Mouse (Mus musculus) heart, embryonic 13.5 days (tissue): ENCODE results near the gene Dcaf5. TPM values are rescaled to one million over a fixed set of nuclear protein-coding genes. Genes with fewer than 3 reads are reported as not detected.
A peak's percentile ranks its signal among the peaks of the same experiment; 100 is the strongest.
"Not testable (repeated sequence)": the region's sequence is repeated elsewhere in the genome, so short reads cannot be mapped to it uniquely, and the experiment has no call there.

ENCODE experiments used
- ATAC-seq: fragments of 200-750 bp; cut with Nextera tagmentation; 2 replicates; pipeline ENCODE4 v1.8.0; 2017; ENCODE audit warnings: moderate TSS enrichment; ENCODE audit not compliant: insufficient number of reproducible peaks, low FRiP score, low TSS enrichment; ENCODE audit errors: extremely low read depth
- H3K27ac ChIP-seq: fragments of 300-500 bp; sonication (generic); replicated peaks from 2 replicates; pipeline ENCODE4 v1.5.1; 2015; ENCODE audit warnings: moderate library complexity, mild to moderate bottlenecking, inconsistent platforms
- H3K27me3 ChIP-seq: fragments of 300-500 bp; sonication (generic); replicated peaks from 2 replicates; pipeline ENCODE4 v1.6.1; 2015; ENCODE audit warnings: mild to moderate bottlenecking, inconsistent platforms
- H3K36me3 ChIP-seq: fragments of 300-500 bp; sonication (generic); 2 replicates; pipeline ENCODE4 v1.6.1; 2015; ENCODE audit warnings: mild to moderate bottlenecking, inconsistent platforms
- H3K4me1 ChIP-seq: fragments of 300-500 bp; sonication (generic); 2 replicates; pipeline ENCODE4 v1.6.1; 2015; ENCODE audit warnings: inconsistent platforms
- H3K4me2 ChIP-seq: fragments of 300-500 bp; sonication (generic); 2 replicates; pipeline ENCODE4 v1.6.1; 2015; ENCODE audit warnings: inconsistent platforms, mild to moderate bottlenecking, moderate library complexity
- H3K4me3 ChIP-seq: fragments of 300-500 bp; sonication (generic); 2 replicates; pipeline ENCODE4 v1.5.1; 2015; ENCODE audit warnings: moderate library complexity, mild to moderate bottlenecking, inconsistent platforms
- H3K9ac ChIP-seq: fragments of 300-500 bp; sonication (generic); 2 replicates; pipeline ENCODE4 v1.6.1; 2015; ENCODE audit warnings: inconsistent platforms, mild to moderate bottlenecking, moderate library complexity
- H3K9me3 ChIP-seq: fragments of 300-500 bp; sonication (generic); 2 replicates; pipeline ENCODE4 v1.6.1; 2016; ENCODE audit warnings: inconsistent platforms
- WGBS: fragments of 180-500 bp; shearing (Covaris S2); methylation state at CpG from one replicate; pipeline ENCODE4 v1.1.7; 2015; ENCODE audit warnings: mixed read lengths; 5-methylcytosine and 5-hydroxymethylcytosine counted together
- polyA plus RNA-seq: library from polyadenylated mRNA; unstranded; fragments of >200 nt; fragmentation: Nextera tagmentation; extraction: Ambion mirVana; gene quantifications from 2 replicates; pipeline ENCODE4 v1.2.1, GENCODE M21; 2015

Gene Dcaf5
- polyA plus RNA-seq, result 9.2 and 10.6 TPM in 2 replicates

DNA sequence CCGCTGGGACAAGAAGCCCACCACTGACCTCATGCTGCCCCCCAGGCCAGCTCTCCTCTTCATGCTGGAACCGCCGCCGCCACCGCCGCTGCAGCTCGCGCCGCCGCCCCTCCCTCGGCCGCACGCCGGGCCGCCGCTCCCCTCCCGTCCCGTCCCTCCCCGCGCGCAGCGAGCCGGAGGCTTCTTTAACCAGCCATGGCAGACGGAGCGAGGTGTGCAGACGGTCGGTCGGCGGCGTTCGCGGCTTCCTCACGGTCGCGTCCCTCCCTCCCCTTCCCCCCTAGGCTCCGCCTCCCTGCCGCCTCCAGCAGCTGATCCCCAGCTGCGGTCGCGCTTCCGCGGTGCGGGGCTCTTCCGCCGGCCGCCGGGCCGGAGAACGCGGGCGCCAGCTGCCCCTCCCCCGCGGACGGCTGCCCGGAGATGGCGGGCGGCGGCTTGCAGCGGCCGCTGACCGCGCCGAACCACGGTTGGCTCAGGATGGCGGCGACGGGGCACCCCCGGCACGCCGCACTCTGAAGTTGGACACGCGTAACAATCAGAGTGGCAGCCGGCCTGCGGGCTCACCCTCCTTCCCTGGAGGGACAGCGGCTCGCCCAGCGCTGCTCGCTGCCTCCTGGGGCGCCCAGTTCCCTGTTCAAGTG is at the start of gene Dcaf5:
Gene Dcaf5, minus strand, starts transcription at position 266 of the 641 bp plus-strand sequence.
- H3K36me3 ChIP-seq, result 0 out of 2 replicates have a peak, but pooled peaks cover 9% of the 10 kb centered on the region
- H3K27me3 ChIP-seq, result no peaks in the 10 kb centered on the region
- peak within 1 kb of the TSS; percentile 96 for H3K9ac ChIP-seq
- peak; percentile 62 for ATAC-seq
- H3K9me3 ChIP-seq, result no peaks in the 10 kb centered on the region
- under 1% methylated on average over 67 of the region's 79 CpGs for WGBS
- peak within 1 kb of the TSS; percentile 77 for H3K4me2 ChIP-seq
- H3K4me1 ChIP-seq, result peaks cover 17% of the 10 kb centered on the region
- peak within 1 kb of the TSS; percentile 98 for H3K27ac ChIP-seq
- peak within 1 kb of the TSS; percentile 96 for H3K4me3 ChIP-seq

DNA sequence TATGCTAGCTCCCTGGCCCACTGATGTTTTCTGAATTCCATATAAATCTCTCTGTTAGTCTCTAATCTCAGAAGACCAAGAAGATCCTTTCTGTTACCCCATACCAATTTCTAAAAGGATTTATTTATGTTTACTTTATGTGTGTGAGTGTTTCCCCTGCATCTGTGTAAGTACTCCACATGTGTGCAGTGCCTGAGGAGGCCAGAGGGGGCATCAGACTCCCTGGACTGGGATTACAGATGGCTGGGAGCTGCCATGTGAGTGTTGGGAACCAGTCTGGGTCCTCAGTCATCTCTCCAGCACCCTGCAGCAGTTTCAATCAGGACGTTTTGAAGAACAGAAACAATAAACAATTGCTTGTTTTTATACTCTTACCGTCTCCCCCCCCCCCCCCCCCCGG is 47.0 kb upstream of the Dcaf5 start:
- whole genome bisulfite sequencing, result 71% methylated on average over 3 of the region's 3 CpGs

DNA sequence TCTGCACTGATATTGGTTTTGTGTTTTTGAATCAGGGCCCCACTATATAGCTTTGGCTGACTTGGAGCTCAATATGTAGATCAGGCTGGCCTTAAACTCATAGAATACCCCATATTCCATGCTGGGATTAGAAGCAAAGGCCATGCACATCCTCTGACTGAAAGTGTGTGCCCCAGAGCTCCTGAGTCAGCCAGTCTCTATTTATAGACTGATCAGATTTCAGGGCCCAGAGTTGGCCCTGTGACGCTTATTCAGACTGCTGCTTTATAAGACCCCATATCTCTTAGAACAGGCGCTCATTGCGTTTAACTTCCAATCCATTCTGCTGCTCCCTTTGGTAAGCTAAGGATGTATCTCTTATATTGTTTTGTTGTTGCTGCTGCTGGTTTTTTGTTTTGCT is 43.6 kb upstream of the Dcaf5 start:
- 32% methylated on average over 3 of the region's 3 CpGs for WGBS
- 0 out of 2 replicates have a peak overlapping the region, but pooled peaks have one; percentile 32 for H3K27ac ChIP-seq
- no peak for ATAC-seq
- no peaks in the 10 kb centered on the region; the same call in 1 of the 2 replicates for H3K9me3 ChIP-seq
- H3K4me3 ChIP-seq, result no peak overlapping the region
- no peak overlapping the region for H3K4me2 ChIP-seq
- no peaks in the 10 kb centered on the region for H3K27me3 ChIP-seq
- H3K36me3 ChIP-seq, result peaks cover 34% of the 10 kb centered on the region
- H3K9ac ChIP-seq, result 0 out of 2 replicates have a peak overlapping the region, but pooled peaks have one; percentile 28
- H3K4me1 ChIP-seq, result peaks cover 11% of the 10 kb centered on the region

More for the DNA sequence above, 47.0 kb upstream of the Dcaf5 start:
- H3K4me3 ChIP-seq, result no peak overlapping the region
- no peaks in the 10 kb centered on the region for H3K27me3 ChIP-seq
- H3K4me2 ChIP-seq, result no peak overlapping the region
- H3K9me3 ChIP-seq, result no peaks in the 10 kb centered on the region; the same call in 1 of the 2 replicates
- H3K9ac ChIP-seq, result no peak overlapping the region
- peaks cover 11% of the 10 kb centered on the region for H3K4me1 ChIP-seq
- no peak overlapping the region for H3K27ac ChIP-seq
- ATAC-seq, result no peak
- H3K36me3 ChIP-seq, result peaks cover 33% of the 10 kb centered on the region

DNA sequence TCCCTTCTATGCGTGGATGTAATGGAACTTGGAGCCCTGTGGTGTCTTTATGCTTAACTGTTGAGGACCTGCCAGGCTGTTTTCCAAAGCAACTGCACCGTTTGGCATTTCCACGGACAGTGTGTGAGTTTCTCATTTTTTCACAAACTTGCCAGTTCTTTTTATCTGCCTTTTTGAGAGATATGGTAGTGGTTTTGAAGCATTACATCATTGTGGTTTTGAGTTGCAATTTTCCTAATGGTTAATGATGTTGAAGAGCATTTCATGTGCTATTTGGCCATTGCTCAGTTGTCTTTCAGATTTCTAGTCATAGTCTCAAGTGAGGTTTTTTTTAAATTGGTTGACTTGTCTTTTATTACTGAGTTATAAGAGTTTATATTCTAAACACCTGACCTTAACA is 37.3 kb upstream of the Dcaf5 start:
- Histone ChIP-seq H3K9me3 (no peaks in the 10 kb centered on the region), H3K36me3 (0 out of 2 replicates have a peak, but pooled peaks cover 12% of the 10 kb centered on the region), H3K4me2 (no peak overlapping the region), H3K27me3 (no peaks in the 10 kb centered on the region), H3K9ac (no peak overlapping the region), H3K27ac (no peak overlapping the region), H3K4me1 (peaks cover 7% of the 10 kb centered on the region; the same call in 1 of the 2 replicates), H3K4me3 (no peak overlapping the region)
- no peak for ATAC-seq
- WGBS, result 58% methylated on average over 3 of the region's 3 CpGs

DNA sequence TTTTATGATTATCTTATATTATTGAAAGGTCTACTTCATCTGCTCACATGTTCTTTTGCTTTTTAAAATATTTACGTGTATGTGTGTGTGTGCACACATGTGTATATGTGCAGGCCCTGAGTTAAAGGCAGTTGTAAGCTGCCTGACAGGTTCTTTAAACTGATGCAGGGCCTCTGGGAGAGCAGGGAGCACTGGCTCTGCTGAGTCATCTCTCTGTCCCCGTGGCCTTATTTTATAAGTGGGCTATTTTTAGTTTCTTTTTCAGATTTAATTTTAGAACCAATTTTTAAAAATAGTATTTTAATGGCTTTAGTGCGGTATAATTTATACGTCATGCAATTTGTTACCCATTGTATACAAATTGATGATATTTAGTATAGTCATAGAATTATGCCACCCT is 35.5 kb upstream of the Dcaf5 start:
- ATAC-seq, result no peak
- WGBS, result 43% methylated on average over 4 of the region's 4 CpGs
- H3K4me2 ChIP-seq, result no peak overlapping the region
- H3K9ac ChIP-seq, result no peak overlapping the region
- no peaks in the 10 kb centered on the region for H3K27me3 ChIP-seq
- H3K9me3 ChIP-seq, result no peaks in the 10 kb centered on the region
- H3K27ac ChIP-seq, result no peak overlapping the region
- peaks cover 7% of the 10 kb centered on the region; the same call in 1 of the 2 replicates for H3K4me1 ChIP-seq
- H3K36me3 ChIP-seq, result 0 out of 2 replicates have a peak, but pooled peaks cover 10% of the 10 kb centered on the region
- no peak overlapping the region for H3K4me3 ChIP-seq

DNA sequence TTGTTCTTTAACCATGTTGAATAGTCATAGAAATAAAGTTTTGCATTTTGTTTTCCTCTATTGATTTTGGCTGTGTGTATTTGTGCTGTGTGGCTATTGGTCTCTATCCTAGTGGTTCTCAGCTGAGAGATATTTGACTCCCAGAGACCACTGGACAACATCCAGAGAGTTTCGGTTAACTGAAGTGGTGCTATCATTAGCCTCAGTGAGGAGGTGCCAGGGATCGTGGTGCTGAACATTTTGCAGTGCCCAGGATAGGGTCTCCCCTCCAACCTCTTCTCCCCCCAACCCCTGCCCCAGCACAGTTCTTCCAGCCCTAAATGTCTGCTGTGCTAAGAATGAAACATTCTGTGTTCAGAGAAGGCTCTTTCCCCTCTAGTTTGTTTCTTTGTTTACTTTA is 33.8 kb upstream of the Dcaf5 start:
- no peak overlapping the region for H3K4me2 ChIP-seq
- H3K27ac ChIP-seq, result no peak overlapping the region
- H3K4me3 ChIP-seq, result no peak overlapping the region
- no peak for ATAC-seq
- peaks cover 7% of the 10 kb centered on the region; the same call in 1 of the 2 replicates for H3K4me1 ChIP-seq
- no peaks in the 10 kb centered on the region for H3K9me3 ChIP-seq
- H3K9ac ChIP-seq, result no peak overlapping the region
- no peaks in the 10 kb centered on the region for H3K27me3 ChIP-seq
- H3K36me3 ChIP-seq, result no peaks in the 10 kb centered on the region
- WGBS, result 48% methylated on average over 2 of the region's 2 CpGs

DNA sequence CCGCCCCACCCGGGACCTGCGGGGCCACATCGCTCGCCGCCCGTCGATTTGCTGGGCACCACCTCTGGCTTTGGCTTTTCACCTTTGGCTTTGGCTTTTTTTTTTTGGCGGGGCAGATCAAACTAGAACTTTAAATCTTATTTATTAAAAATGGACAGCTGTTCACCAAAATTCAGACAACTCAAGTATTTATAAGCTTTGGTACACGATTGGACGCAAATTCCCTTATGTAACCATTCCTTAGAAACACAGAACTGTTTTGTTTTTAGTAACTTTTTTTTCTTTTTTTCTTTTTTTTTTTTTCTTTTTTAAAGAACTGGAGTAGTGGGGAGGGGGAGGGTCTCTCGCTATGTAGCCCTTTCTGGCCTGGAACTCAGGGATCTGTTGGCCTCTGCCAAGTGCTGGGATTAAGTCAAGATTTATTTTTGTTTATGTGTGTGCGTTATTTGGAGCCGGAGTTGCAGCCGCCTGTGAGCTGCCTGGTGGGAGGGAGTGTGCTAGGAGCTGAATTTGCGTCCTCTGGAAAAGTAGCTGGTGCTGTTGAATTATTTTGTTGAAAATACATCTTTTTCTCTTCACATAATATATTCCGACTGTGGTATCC is 27.4 kb upstream of the Dcaf5 start:
- Histone ChIP-seq H3K9me3 (no peaks in the 10 kb centered on the region), H3K4me2 (peak overlapping the region; percentile 86), H3K27me3 (no peaks in the 10 kb centered on the region), H3K4me1 (0 out of 2 replicates have a peak, but pooled peaks cover 3% of the 10 kb centered on the region), H3K9ac (peak overlapping the region; percentile 90), H3K36me3 (no peaks in the 10 kb centered on the region), H3K4me3 (peak overlapping the region; percentile 83), H3K27ac (peak overlapping the region; percentile 70)
- 8% methylated on average over 17 of the region's 17 CpGs for WGBS
- no peak for ATAC-seq

DNA sequence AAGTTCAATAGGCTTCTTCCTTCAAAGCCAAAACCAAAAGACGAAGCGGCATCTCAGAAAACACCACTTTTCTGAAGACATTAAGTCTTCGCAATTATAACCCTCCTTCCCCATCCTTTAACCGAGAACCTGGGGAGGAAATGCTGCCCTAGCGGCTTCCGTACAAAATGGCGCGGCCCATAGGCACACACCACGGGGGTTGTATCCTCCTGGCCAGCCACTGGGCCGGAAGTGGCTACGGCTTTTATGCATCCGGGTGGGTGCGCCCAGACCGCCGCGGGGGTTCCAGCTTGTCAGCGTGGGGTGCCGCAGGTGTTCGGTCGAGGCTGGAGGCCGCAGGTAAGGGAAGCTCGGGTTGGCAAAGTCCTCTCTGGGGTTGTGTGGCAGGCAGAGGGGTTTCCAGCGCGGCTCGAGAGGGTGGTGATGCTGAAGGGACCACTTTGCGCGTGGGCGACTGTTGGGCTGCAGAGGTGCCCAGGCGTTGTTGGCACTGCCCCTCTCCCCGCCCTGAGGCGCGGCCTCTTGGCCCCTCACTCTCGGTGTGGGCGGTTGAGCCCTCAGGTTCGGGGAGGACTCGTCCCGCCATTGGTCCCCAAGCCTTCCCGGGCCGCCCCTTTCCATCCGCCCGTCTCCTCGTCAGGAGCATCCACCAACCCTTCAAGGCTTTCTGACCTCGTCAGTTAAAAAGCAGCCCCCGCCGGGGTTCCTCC is 26.7 kb upstream of the Dcaf5 start, which contains the start of gene Exd2:
Gene Exd2, plus strand, starts transcription at position 154 of the 710 bp plus-strand sequence.
- Histone ChIP-seq H3K4me2 (peak within 1 kb of the TSS; percentile 86), H3K27me3 (no peaks in the 10 kb centered on the region), H3K4me1 (0 out of 2 replicates have a peak, but pooled peaks cover 3% of the 10 kb centered on the region), H3K27ac (peak within 1 kb of the TSS; percentile 70), H3K4me3 (peak within 1 kb of the TSS; percentile 83), H3K9ac (peak within 1 kb of the TSS; percentile 90), H3K9me3 (no peaks in the 10 kb centered on the region), H3K36me3 (no peaks in the 10 kb centered on the region)
- peak; percentile 88 for ATAC-seq
- under 1% methylated on average over 39 of the region's 45 CpGs for WGBS

DNA sequence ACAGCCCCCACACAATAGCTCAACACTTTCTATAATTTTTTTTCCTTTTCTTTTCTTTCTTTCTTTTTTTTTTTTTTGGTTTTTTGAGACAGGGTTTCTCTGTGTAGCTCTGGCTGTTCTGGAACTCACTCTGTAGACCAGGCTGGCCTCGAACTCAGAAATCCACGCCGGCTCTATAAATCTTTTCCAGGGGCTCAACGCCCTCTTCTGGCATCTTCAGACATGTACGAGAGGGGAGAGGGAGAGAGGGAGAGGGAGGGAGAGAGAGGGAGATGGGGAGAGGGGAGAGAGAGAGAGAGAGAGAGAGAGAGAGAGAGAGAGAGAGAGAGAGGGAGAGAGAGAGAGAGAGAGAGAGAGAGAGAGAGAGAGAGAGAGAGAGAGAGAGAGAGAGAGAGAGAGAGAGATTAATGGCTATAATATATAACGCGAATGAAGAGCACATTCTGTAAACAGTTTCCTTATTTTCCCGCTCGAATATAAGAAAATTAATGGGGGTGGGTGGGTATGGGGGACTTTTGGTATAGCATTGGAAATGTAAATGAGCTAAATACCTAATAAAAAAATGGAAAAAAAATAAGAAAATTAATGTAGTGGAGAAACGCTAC is 26.0 kb upstream of the Dcaf5 start:
- not testable (repeated sequence) for H3K4me1 ChIP-seq, H3K27me3 ChIP-seq, ATAC-seq, H3K9me3 ChIP-seq, H3K36me3 ChIP-seq
- WGBS, result 8% methylated on average over 10 of the region's 10 CpGs
- Histone ChIP-seq H3K4me3 (peak overlapping the region; percentile 83), H3K27ac (peak overlapping the region; percentile 70), H3K4me2 (peak overlapping the region; percentile 86), H3K9ac (peak overlapping the region; percentile 90)

DNA sequence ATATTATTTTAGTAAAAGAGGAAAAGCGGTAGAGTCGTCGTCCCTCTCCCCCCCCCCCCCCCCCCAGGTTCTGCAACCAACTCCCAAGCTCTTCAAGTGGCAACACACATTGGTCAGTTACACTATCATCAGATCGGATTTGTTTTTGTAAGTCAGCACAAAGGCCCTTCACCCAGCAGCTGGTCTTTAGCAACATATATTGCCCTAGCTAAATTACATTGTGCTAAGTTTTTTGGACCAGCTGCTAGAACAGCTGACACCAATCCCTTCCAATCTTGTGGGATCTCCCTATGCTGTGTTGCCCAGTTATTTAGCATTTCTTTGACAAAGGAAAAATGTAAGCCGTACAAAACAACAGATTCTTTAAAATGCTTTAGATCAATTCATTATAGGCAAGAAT is 21.6 kb upstream of the Dcaf5 start:
- no peak for ATAC-seq
- H3K27me3 ChIP-seq, result no peaks in the 10 kb centered on the region
- no peak overlapping the region for H3K4me2 ChIP-seq
- no peak overlapping the region for H3K27ac ChIP-seq
- H3K4me3 ChIP-seq, result no peak overlapping the region
- H3K9me3 ChIP-seq, result no peaks in the 10 kb centered on the region
- no peaks in the 10 kb centered on the region for H3K36me3 ChIP-seq
- WGBS, result 74% methylated on average over 5 of the region's 5 CpGs
- no peak overlapping the region for H3K9ac ChIP-seq
- H3K4me1 ChIP-seq, result no peaks in the 10 kb centered on the region

DNA sequence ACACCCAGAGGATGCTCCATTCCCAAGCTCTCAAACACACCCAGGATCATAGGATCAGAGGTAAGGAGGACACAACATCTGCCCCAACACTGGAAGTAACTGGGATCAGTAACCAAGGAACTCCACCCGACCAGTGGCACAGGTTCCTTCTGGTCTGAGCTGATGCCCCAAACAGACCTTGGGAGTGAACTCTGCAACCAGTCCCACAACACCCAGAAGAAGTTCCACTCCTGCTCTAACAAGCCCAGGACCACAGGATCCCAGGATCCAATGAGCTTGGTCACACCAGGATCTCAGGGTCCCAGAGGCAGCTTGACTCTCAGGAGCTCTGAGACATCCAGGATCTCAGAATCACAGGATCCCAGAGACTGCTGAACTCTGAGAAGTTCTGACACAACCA is 17.1 kb upstream of the Dcaf5 start:
- Histone ChIP-seq H3K9ac (no peak overlapping the region), H3K4me1 (no peaks in the 10 kb centered on the region), H3K4me3 (no peak overlapping the region), H3K27me3 (no peaks in the 10 kb centered on the region), H3K9me3 (no peaks in the 10 kb centered on the region), H3K4me2 (no peak overlapping the region), H3K27ac (no peak overlapping the region), H3K36me3 (no peaks in the 10 kb centered on the region)
- ATAC-seq, result no peak
- WGBS, result 65% methylated on average over 1 of the region's 1 CpGs
